Mouse (Mus musculus): Measurements from ENCODE around the gene Cyb5r1. TPM values are rescaled to one million over a fixed set of nuclear protein-coding genes. Genes with fewer than 3 reads are reported as not detected.

The Cyb5r1 gene
- polyA plus RNA-seq, 1 experiment = 21.2 TPM

Other genes starting within 250 kb of the Cyb5r1 start
- gene Chil1, start 223.4 kb upstream of the Cyb5r1 start, polyA plus RNA-seq (2012; ENCODE audit: insufficient read depth, insufficient read length, missing spikeins) = not detected in 2 replicates
- gene Mybph, start 212.1 kb upstream of the Cyb5r1 start, polyA plus RNA-seq (2012; ENCODE audit: insufficient read depth, insufficient read length, missing spikeins) = not detected in 2 replicates
- gene Adora1, start 170.1 kb upstream of the Cyb5r1 start, polyA plus RNA-seq (2012; ENCODE audit: insufficient read depth, insufficient read length, missing spikeins) = 41.1 and 67.9 TPM in 2 replicates
- not detected in 2 replicates for gene Myog, start 115.6 kb upstream of the Cyb5r1 start, polyA plus RNA-seq (2012; ENCODE audit: insufficient read depth, insufficient read length, missing spikeins)
- 1.7 TPM in 1 of 2 replicates, not detected in the other for gene Ppfia4, start 72.6 kb upstream of the Cyb5r1 start, polyA plus RNA-seq (2012; ENCODE audit: insufficient read depth, insufficient read length, missing spikeins)
- gene Tmem183a, start 43.6 kb upstream of the Cyb5r1 start, polyA plus RNA-seq (2012; ENCODE audit: insufficient read depth, insufficient read length, missing spikeins) = 20.2 and 20.8 TPM in 2 replicates
- not detected in 2 replicates for gene 4933406M09Rik, start 19.6 kb upstream of the Cyb5r1 start, polyA plus RNA-seq (2012; ENCODE audit: insufficient read depth, insufficient read length, missing spikeins)
- 94.9 and 119 TPM in 2 replicates for gene Adipor1, start 9.8 kb downstream of the Cyb5r1 start, polyA plus RNA-seq (2012; ENCODE audit: insufficient read depth, insufficient read length, missing spikeins)
- 7.0 and 9.9 TPM in 2 replicates for gene Klhl12, start 50.0 kb downstream of the Cyb5r1 start, polyA plus RNA-seq (2012; ENCODE audit: insufficient read depth, insufficient read length, missing spikeins)
- gene Rabif, start 89.1 kb downstream of the Cyb5r1 start, polyA plus RNA-seq (2012; ENCODE audit: insufficient read depth, insufficient read length, missing spikeins) = 24.7 and 25.4 TPM in 2 replicates
- gene Mgat4e, start 144.1 kb downstream of the Cyb5r1 start, polyA plus RNA-seq (2012; ENCODE audit: insufficient read depth, insufficient read length, missing spikeins) = not detected in 2 replicates
- gene Kdm5b, start 154.6 kb downstream of the Cyb5r1 start, polyA plus RNA-seq (2012; ENCODE audit: insufficient read depth, insufficient read length, missing spikeins) = 6.8 and 8.9 TPM in 2 replicates
- gene Syt2, start 241.1 kb downstream of the Cyb5r1 start, polyA plus RNA-seq (2012; ENCODE audit: insufficient read depth, insufficient read length, missing spikeins) = not detected in 2 replicates

All from brown adipose tissue, adult 24 weeks (tissue).